Comparison of ENCODE assay signal across 13 mouse cellular contexts in genomic region chr11:55449531-55449930, GRCm38 (mm10). TPM values are rescaled to one million over a fixed set of nuclear protein-coding genes. Genes with fewer than 3 reads are reported as not detected.
DNase-seq lines count a peak whose midpoint lies in the region; ATAC-seq and TF ChIP-seq lines count a peak whose summit lies in the region.
"Had no signal": no experiment of that assay in that cellular context is flagged by ENCODE, and none has a peak within 500 bp of the region (broad histone marks: within the 10 kb centered on the region; RNA-seq: fewer than 3 reads in every experiment).

No protein-coding gene starts in this region.

- no peak overlapping the region for H3K4me3 ChIP-seq in embryonic facial prominence, embryonic 14.5 days (ENCODE audit: low read depth, low read length)
- H3K4me3 ChIP-seq in embryonic facial prominence, embryonic 10.5 days = no peak overlapping the region
- H3K4me3 ChIP-seq in liver, adult 2 months (ENCODE audit: insufficient read depth, low read depth, low read length) = no peak overlapping the region
- H3K4me3 ChIP-seq in kidney, embryonic 16.5 days (ENCODE audit: low read length) = no peak overlapping the region
- H3K4me3 ChIP-seq: forebrain, embryonic 13.5 days; myocyte had no signal

- TF ChIP-seq POLR2A in liver, adult 2 months (IDR thresholded peaks at IDR 0.05; ENCODE audit: extremely low read depth, insufficient read depth, low read length) = no peak

- no peaks in the 10 kb centered on the region for H3K9me3 ChIP-seq in embryonic facial prominence, embryonic 14.5 days (ENCODE audit: control insufficient read depth, low read length)
- no peaks in the 10 kb centered on the region for H3K9me3 ChIP-seq in embryonic facial prominence, embryonic 10.5 days
- H3K9me3 ChIP-seq in kidney, embryonic 16.5 days (ENCODE audit: low read length) = no peaks in the 10 kb centered on the region
- H3K9me3 ChIP-seq: forebrain, embryonic 13.5 days had no signal

- H3K4me1 ChIP-seq in embryonic facial prominence, embryonic 14.5 days (ENCODE audit: control insufficient read depth, insufficient read depth, low read length) = 0 out of 2 replicates have a peak, but pooled peaks cover 2% of the 10 kb centered on the region
- no peaks in the 10 kb centered on the region for H3K4me1 ChIP-seq in embryonic facial prominence, embryonic 10.5 days
- peaks cover 2% of the 10 kb centered on the region for H3K4me1 ChIP-seq in liver, adult 2 months (ENCODE audit: control insufficient read depth, insufficient read depth, low read length)
- H3K4me1 ChIP-seq in kidney, embryonic 16.5 days (ENCODE audit: insufficient read depth, low read length) = peaks cover 4% of the 10 kb centered on the region; the same call in 1 of the 2 replicates

- ATAC-seq in embryonic facial prominence, embryonic 14.5 days (ENCODE audit: low read depth) = no peak
- ATAC-seq in kidney, embryonic 16.5 days (ENCODE audit: low FRiP score, low TSS enrichment) = 0 out of 2 replicates have a peak, but pooled peaks have one; percentile 16
- ATAC-seq: forebrain, embryonic 13.5 days had no signal

- H3K79me2 ChIP-seq in liver, adult 2 months (ENCODE audit: control insufficient read depth, insufficient read depth, low read length) = no peaks in the 10 kb centered on the region

- no peak for DNase-seq in embryonic facial prominence, embryonic 14.5 days (ENCODE audit: low spot score)
- DNase-seq in embryonic facial prominence, embryonic 10.5 days (ENCODE audit: low spot score) = no peak
- DNase-seq in liver, adult 2 months (ENCODE audit: extremely low read depth, low read depth, low spot score) = no peak
- no peak for DNase-seq in liver
- DNase-seq in lung, postnatal 14 days = peak; percentile 53
- DNase-seq in ovary, postnatal 14 days (ENCODE audit: low spot score) = no peak
- DNase-seq in layer of hippocampus, adult 18-20 months (ENCODE audit: low spot score in 2 of 2) = no peak
- DNase-seq: embryo, embryonic 11 days; right cerebral cortex, postnatal 25 days had no signal

- no peak overlapping the region for H3K4me2 ChIP-seq in embryonic facial prominence, embryonic 14.5 days (ENCODE audit: low read depth, low read length)
- no peak overlapping the region for H3K4me2 ChIP-seq in kidney, embryonic 16.5 days (replicated peaks; ENCODE audit: low read depth, low read length)
- H3K4me2 ChIP-seq: forebrain, embryonic 13.5 days had no signal

- peaks cover 48% of the 10 kb centered on the region for H3K36me3 ChIP-seq in embryonic facial prominence, embryonic 14.5 days (ENCODE audit: control insufficient read depth, insufficient read depth, low read length)
- peaks cover 58% of the 10 kb centered on the region for H3K36me3 ChIP-seq in embryonic facial prominence, embryonic 10.5 days (replicated peaks)
- H3K36me3 ChIP-seq in liver, adult 2 months (ENCODE audit: control insufficient read depth, insufficient read depth, low read length) = peaks cover 25% of the 10 kb centered on the region
- peaks cover 16% of the 10 kb centered on the region; the same call in 1 of the 2 replicates for H3K36me3 ChIP-seq in kidney, embryonic 16.5 days (ENCODE audit: insufficient read depth, low read length)

- 69% methylated on average over 7 of the region's 7 CpGs for WGBS in embryonic facial prominence, embryonic 14.5 days
- WGBS in embryonic facial prominence, embryonic 10.5 days = 81% methylated on average over 7 of the region's 7 CpGs
- WGBS in liver, adult 2 months = 75% methylated on average over 7 of the region's 7 CpGs
- WGBS in kidney, embryonic 16.5 days = 35% methylated on average over 7 of the region's 7 CpGs

- no peaks in the 10 kb centered on the region for H3K27me3 ChIP-seq in embryonic facial prominence, embryonic 14.5 days (replicated peaks; ENCODE audit: control insufficient read depth, insufficient read depth, low read length)
- H3K27me3 ChIP-seq in embryonic facial prominence, embryonic 10.5 days (replicated peaks; ENCODE audit: low read depth, poor library complexity, severe bottlenecking) = no peaks in the 10 kb centered on the region
- H3K27me3 ChIP-seq in liver, adult 2 months (ENCODE audit: control insufficient read depth, insufficient read depth, low read length) = no peaks in the 10 kb centered on the region
- no peaks in the 10 kb centered on the region for H3K27me3 ChIP-seq in kidney, embryonic 16.5 days (ENCODE audit: insufficient read depth, low read length)
- H3K27me3 ChIP-seq: forebrain, embryonic 13.5 days had no signal

- no peak overlapping the region for H3K9ac ChIP-seq in embryonic facial prominence, embryonic 14.5 days (ENCODE audit: low read depth, low read length)
- H3K9ac ChIP-seq in liver, adult 2 months (ENCODE audit: low read depth, low read length) = no peak overlapping the region
- H3K9ac ChIP-seq in kidney, embryonic 16.5 days (replicated peaks; ENCODE audit: low read length) = no peak overlapping the region
- H3K9ac ChIP-seq: forebrain, embryonic 13.5 days had no signal

- no peak for TF ChIP-seq CTCF in liver, adult 2 months (IDR thresholded peaks at IDR 0.05; ENCODE audit: low read depth, low read length)

- H3K27ac ChIP-seq in embryonic facial prominence, embryonic 14.5 days (replicated peaks; ENCODE audit: low read depth, low read length) = peak overlapping the region; percentile 15; the same call in 1 of the 2 replicates
- H3K27ac ChIP-seq in embryonic facial prominence, embryonic 10.5 days (replicated peaks) = no peak overlapping the region; the same call in 1 of the 2 replicates
- H3K27ac ChIP-seq in liver, adult 2 months (replicated peaks; ENCODE audit: insufficient read depth, low read depth, low read length) = peak overlapping the region; percentile 16; the same call in 1 of the 2 replicates
- H3K27ac ChIP-seq in kidney, embryonic 16.5 days (ENCODE audit: low read length) = peak overlapping the region; percentile 75
- H3K27ac ChIP-seq: forebrain, embryonic 13.5 days; macrophage had no signal

RNA-seq across cellular contexts. Expression of gene Atox1, which starts 11.5 kb away (rescaled TPM):
- 409 and 416 TPM in 2 replicates for polyA plus RNA-seq in embryonic facial prominence, embryonic 14.5 days (2014; fragmentation: Nextera tagmentation; extraction: Ambion mirVana)
- 266 and 285 TPM in 2 replicates for polyA plus RNA-seq in embryonic facial prominence, embryonic 10.5 days (2016; fragmentation: Nextera tagmentation; extraction: Ambion mirVana)
- total RNA-seq in liver, adult 2 months (2014; rRNA removed) = 220 and 227 TPM in 2 replicates
- polyA plus RNA-seq in liver, adult 2 months (2012; rRNA removed) = 358 and 464 TPM in 2 replicates
- 376 and 406 TPM in 2 replicates for polyA plus RNA-seq in kidney, embryonic 16.5 days (2015; fragmentation: Nextera tagmentation; extraction: Ambion mirVana)
- 10 to 100 TPM; 93.8 to 94.5 TPM for total RNA-seq in layer of hippocampus, adult 18-20 months (2021)

RNA-seq across cellular contexts. Expression of gene G3bp1, which starts 20.0 kb away (rescaled TPM):
- 147 and 171 TPM in 2 replicates for polyA plus RNA-seq in embryonic facial prominence, embryonic 14.5 days (2014; fragmentation: Nextera tagmentation; extraction: Ambion mirVana)
- 282 and 290 TPM in 2 replicates for polyA plus RNA-seq in embryonic facial prominence, embryonic 10.5 days (2016; fragmentation: Nextera tagmentation; extraction: Ambion mirVana)
- 15.7 and 19.5 TPM in 2 replicates for total RNA-seq in liver, adult 2 months (2014; rRNA removed)
- polyA plus RNA-seq in liver, adult 2 months (2012; rRNA removed) = 13.6 and 14.0 TPM in 2 replicates
- 188 and 197 TPM in 2 replicates for polyA plus RNA-seq in kidney, embryonic 16.5 days (2015; fragmentation: Nextera tagmentation; extraction: Ambion mirVana)
- 10 to 100 TPM; 34.6 to 34.8 TPM for total RNA-seq in layer of hippocampus, adult 18-20 months (2021)

RNA-seq across cellular contexts. Expression of gene Sparc, which starts 26.5 kb away (rescaled TPM):
- polyA plus RNA-seq in embryonic facial prominence, embryonic 14.5 days (2014; fragmentation: Nextera tagmentation; extraction: Ambion mirVana) = 2,713 and 3,340 TPM in 2 replicates
- 269 and 310 TPM in 2 replicates for polyA plus RNA-seq in embryonic facial prominence, embryonic 10.5 days (2016; fragmentation: Nextera tagmentation; extraction: Ambion mirVana)
- total RNA-seq in liver, adult 2 months (2014; rRNA removed) = 28.0 and 41.7 TPM in 2 replicates
- polyA plus RNA-seq in liver, adult 2 months (2012; rRNA removed) = 110 and 128 TPM in 2 replicates
- 1,474 and 1,572 TPM in 2 replicates for polyA plus RNA-seq in kidney, embryonic 16.5 days (2015; fragmentation: Nextera tagmentation; extraction: Ambion mirVana)
- total RNA-seq in layer of hippocampus, adult 18-20 months (2021) = 100 to 1,000 TPM; 251 to 284 TPM
